Mouse (Mus musculus): ENCODE measurements around the gene Atp8a2. TPM values are rescaled to one million over a fixed set of nuclear protein-coding genes. Genes with fewer than 3 reads are reported as not detected.

Atp8a2 gene
- polyA plus RNA-seq, 1 experiment from 2014 or later = 7.4 TPM

- Histone ChIP-seq H3K27ac (ENCODE audit: low read depth, low read length) (no peak overlapping the region), H3K4me2 (no peak overlapping the region), H3K27me3 (ENCODE audit: control insufficient read depth, insufficient read depth, low read length) (peaks cover 16% of the 10 kb centered on the region), H3K4me3 (ENCODE audit: low read depth, low read length) (no peak overlapping the region), H3K9me3 (ENCODE audit: control insufficient read depth, low read length) (no peaks in the 10 kb centered on the region), H3K36me3 (ENCODE audit: control insufficient read depth, insufficient read depth, low read length) (no peaks in the 10 kb centered on the region), H3K9ac (ENCODE audit: low read length) (no peak overlapping the region), H3K4me1 (ENCODE audit: control insufficient read depth, insufficient read depth, low read length) (peaks cover 7% of the 10 kb centered on the region; the same call in 1 of the 2 replicates)
- 74% methylated on average over 12 of the region's 12 CpGs for WGBS
- DNase-seq (ENCODE audit: low spot score, missing footprints) (no peak), ATAC-seq (ENCODE audit: low FRiP score) (no peak)
Measured at GRCm38 (mm10) chr14:60172286-60173055, 24.5 kb downstream of the Atp8a2 start.

GRCm38 (mm10) chr14:60170845-60171610, 26.0 kb downstream of the Atp8a2 start:
- Histone ChIP-seq H3K4me1 (ENCODE audit: control insufficient read depth, insufficient read depth, low read length) (peaks cover 6% of the 10 kb centered on the region; the same call in 1 of the 2 replicates), H3K9ac (ENCODE audit: low read length) (no peak overlapping the region), H3K27ac (ENCODE audit: low read depth, low read length) (no peak overlapping the region), H3K9me3 (ENCODE audit: control insufficient read depth, low read length) (no peaks in the 10 kb centered on the region), H3K4me3 (ENCODE audit: low read depth, low read length) (no peak overlapping the region), H3K27me3 (ENCODE audit: control insufficient read depth, insufficient read depth, low read length) (peaks cover 8% of the 10 kb centered on the region; the same call in 1 of the 2 replicates), H3K4me2 (no peak overlapping the region), H3K36me3 (ENCODE audit: control insufficient read depth, insufficient read depth, low read length) (no peaks in the 10 kb centered on the region)
- WGBS = 87% methylated on average over 16 of the region's 16 CpGs
- DNase-seq (ENCODE audit: low spot score, missing footprints) (no peak), ATAC-seq (ENCODE audit: low FRiP score) (no peak)

GRCm38 (mm10) chr14:60163367-60163766, 33.6 kb downstream of the Atp8a2 start:
- Histone ChIP-seq H3K4me2 (no peak overlapping the region), H3K27ac (ENCODE audit: low read depth, low read length) (no peak overlapping the region), H3K9me3 (ENCODE audit: control insufficient read depth, low read length) (no peaks in the 10 kb centered on the region), H3K4me3 (ENCODE audit: low read depth, low read length) (no peak overlapping the region), H3K9ac (ENCODE audit: low read length) (no peak overlapping the region), H3K4me1 (ENCODE audit: control insufficient read depth, insufficient read depth, low read length) (no peaks in the 10 kb centered on the region), H3K27me3 (ENCODE audit: control insufficient read depth, insufficient read depth, low read length) (no peaks in the 10 kb centered on the region), H3K36me3 (ENCODE audit: control insufficient read depth, insufficient read depth, low read length) (no peaks in the 10 kb centered on the region)
- no peak for ATAC-seq (ENCODE audit: low FRiP score)
- DNase-seq (ENCODE audit: low spot score, missing footprints) = no peak
- 85% methylated on average over 3 of the region's 3 CpGs for WGBS

DNA sequence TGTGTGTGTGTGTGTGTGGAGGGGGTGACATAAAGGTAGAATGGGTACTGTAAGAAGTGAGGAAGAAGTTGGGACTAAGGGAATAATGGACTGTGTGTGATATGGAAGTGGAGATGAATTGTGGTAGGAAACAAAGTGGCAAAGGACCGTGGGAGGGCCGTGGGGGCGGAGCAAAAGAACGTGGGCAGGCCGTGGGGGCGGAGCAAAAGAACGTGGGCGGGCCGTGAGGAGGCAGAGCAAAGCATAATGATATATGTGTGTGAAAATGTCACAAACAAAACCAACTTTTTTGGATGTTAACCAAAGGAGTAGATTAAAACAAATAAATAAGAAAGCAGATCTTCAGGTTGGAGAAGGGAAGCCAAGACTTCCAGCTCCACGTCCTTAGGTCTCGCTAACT, 44.6 kb downstream of the Atp8a2 start:
- H3K4me1 ChIP-seq (ENCODE audit: control insufficient read depth, insufficient read depth, low read length) = no peaks in the 10 kb centered on the region
- no peaks in the 10 kb centered on the region for H3K27me3 ChIP-seq (ENCODE audit: control insufficient read depth, insufficient read depth, low read length)
- 89% methylated on average over 11 of the region's 11 CpGs for WGBS
- no peak overlapping the region for H3K27ac ChIP-seq (ENCODE audit: low read depth, low read length)
- DNase-seq (ENCODE audit: low spot score, missing footprints) (no peak), ATAC-seq (ENCODE audit: low FRiP score) (no peak)
- H3K36me3 ChIP-seq (ENCODE audit: control insufficient read depth, insufficient read depth, low read length) = no peaks in the 10 kb centered on the region
- no peak overlapping the region for H3K4me2 ChIP-seq
- H3K9me3 ChIP-seq (ENCODE audit: control insufficient read depth, low read length) = no peaks in the 10 kb centered on the region
- H3K4me3 ChIP-seq (ENCODE audit: low read depth, low read length) = no peak overlapping the region
- no peak overlapping the region for H3K9ac ChIP-seq (ENCODE audit: low read length)

DNA sequence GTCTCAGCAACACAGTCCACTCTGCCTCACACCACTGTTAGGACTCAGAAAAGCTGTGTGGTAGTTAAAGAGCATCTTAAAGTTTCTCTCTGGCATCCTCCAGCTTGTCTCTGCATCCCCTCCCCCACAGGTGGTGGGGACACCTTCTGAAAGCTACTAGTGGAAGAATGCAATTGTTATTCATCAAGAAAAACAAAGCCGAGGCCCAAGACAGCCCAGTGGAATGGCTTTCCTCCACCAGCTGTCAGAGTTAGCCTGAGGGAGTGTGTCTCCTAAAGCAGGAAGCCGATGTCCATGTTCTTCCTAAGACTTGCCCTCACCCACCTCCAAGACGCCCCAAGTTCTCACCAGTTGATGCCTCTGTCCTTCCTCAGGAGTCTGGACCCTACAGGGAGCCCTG, 48.1 kb downstream of the Atp8a2 start:
- no peak for DNase-seq (ENCODE audit: low spot score, missing footprints)
- H3K27ac ChIP-seq (ENCODE audit: low read depth, low read length) = no peak overlapping the region
- H3K36me3 ChIP-seq (ENCODE audit: control insufficient read depth, insufficient read depth, low read length) = no peaks in the 10 kb centered on the region
- no peaks in the 10 kb centered on the region for H3K4me1 ChIP-seq (ENCODE audit: control insufficient read depth, insufficient read depth, low read length)
- H3K9me3 ChIP-seq (ENCODE audit: control insufficient read depth, low read length) = no peaks in the 10 kb centered on the region
- WGBS = 59% methylated on average over 3 of the region's 3 CpGs
- no peak overlapping the region for H3K4me3 ChIP-seq (ENCODE audit: low read depth, low read length)
- H3K4me2 ChIP-seq = no peak overlapping the region
- no peak for ATAC-seq (ENCODE audit: low FRiP score)
- H3K27me3 ChIP-seq (ENCODE audit: control insufficient read depth, insufficient read depth, low read length) = no peaks in the 10 kb centered on the region
- H3K9ac ChIP-seq (ENCODE audit: low read length) = no peak overlapping the region

DNA sequence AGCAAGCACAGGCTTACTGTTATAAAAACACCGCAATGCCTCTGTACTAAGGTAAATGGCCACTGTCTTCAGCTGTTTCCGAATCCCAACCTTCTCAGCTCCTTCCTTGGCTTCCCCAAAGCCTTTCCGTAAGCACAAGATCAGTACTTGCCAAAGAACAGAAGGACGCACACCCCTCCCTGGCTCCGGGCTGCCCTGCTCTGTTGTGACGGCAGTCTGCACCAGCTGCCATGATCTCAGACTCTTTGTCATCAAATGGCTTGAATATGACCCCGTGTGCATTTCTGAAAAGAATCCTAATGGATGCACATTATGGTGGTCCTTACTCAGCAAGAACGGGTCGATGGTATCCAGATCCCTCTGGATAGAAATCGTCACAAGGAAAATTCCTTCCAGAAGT, 53.7 kb downstream of the Atp8a2 start:
- no peak for ATAC-seq (ENCODE audit: low FRiP score)
- Histone ChIP-seq H3K36me3 (ENCODE audit: control insufficient read depth, insufficient read depth, low read length) (no peaks in the 10 kb centered on the region), H3K4me2 (no peak overlapping the region), H3K4me1 (ENCODE audit: control insufficient read depth, insufficient read depth, low read length) (no peaks in the 10 kb centered on the region), H3K27me3 (ENCODE audit: control insufficient read depth, insufficient read depth, low read length) (no peaks in the 10 kb centered on the region), H3K9me3 (ENCODE audit: control insufficient read depth, low read length) (no peaks in the 10 kb centered on the region), H3K4me3 (ENCODE audit: low read depth, low read length) (no peak overlapping the region), H3K9ac (ENCODE audit: low read length) (no peak overlapping the region), H3K27ac (ENCODE audit: low read depth, low read length) (no peak overlapping the region)
- 86% methylated on average over 10 of the region's 10 CpGs for WGBS
- no peak for DNase-seq (ENCODE audit: low spot score, missing footprints)

DNA sequence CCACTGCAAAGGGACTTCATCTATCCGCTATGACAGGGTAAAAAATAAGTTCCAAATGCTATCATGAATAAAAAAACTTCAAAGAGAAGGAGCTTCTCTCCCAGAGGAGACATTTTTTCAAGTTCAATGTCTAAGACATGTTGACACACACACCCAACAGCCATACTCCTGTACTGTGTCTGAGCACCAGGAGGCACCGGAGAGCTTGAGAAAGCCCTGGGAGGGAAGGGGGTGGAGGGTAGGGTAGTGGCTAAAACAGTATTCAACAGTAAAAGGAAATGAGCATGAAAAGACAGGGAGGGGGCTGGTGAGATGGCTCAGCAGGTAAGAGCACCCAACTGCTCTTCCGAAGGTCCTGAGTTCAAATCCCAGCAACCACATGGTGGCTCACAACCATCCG, 58.6 kb downstream of the Atp8a2 start:
- H3K27me3 ChIP-seq (ENCODE audit: control insufficient read depth, insufficient read depth, low read length) = no peaks in the 10 kb centered on the region
- H3K36me3 ChIP-seq (ENCODE audit: control insufficient read depth, insufficient read depth, low read length) = no peaks in the 10 kb centered on the region
- no peak overlapping the region for H3K4me3 ChIP-seq (ENCODE audit: low read depth, low read length)
- no peaks in the 10 kb centered on the region for H3K9me3 ChIP-seq (ENCODE audit: control insufficient read depth, low read length)
- H3K4me1 ChIP-seq (ENCODE audit: control insufficient read depth, insufficient read depth, low read length) = no peaks in the 10 kb centered on the region
- no peak overlapping the region for H3K9ac ChIP-seq (ENCODE audit: low read length)
- ATAC-seq (ENCODE audit: low FRiP score) = no peak
- no peak overlapping the region for H3K27ac ChIP-seq (ENCODE audit: low read depth, low read length)
- peak; percentile 23 for DNase-seq (ENCODE audit: low spot score, missing footprints)
- WGBS = 94% methylated on average over 3 of the region's 4 CpGs
- H3K4me2 ChIP-seq = no peak overlapping the region

- H3K4me2 ChIP-seq = no peak overlapping the region
- H3K4me3 ChIP-seq (ENCODE audit: low read depth, low read length) = no peak overlapping the region
- no peaks in the 10 kb centered on the region for H3K4me1 ChIP-seq (ENCODE audit: control insufficient read depth, insufficient read depth, low read length)
- no peaks in the 10 kb centered on the region for H3K27me3 ChIP-seq (ENCODE audit: control insufficient read depth, insufficient read depth, low read length)
- no peaks in the 10 kb centered on the region for H3K36me3 ChIP-seq (ENCODE audit: control insufficient read depth, insufficient read depth, low read length)
- H3K27ac ChIP-seq (ENCODE audit: low read depth, low read length) = no peak overlapping the region
- DNase-seq (ENCODE audit: low spot score, missing footprints) (peak; percentile 59), ATAC-seq (ENCODE audit: low FRiP score) (no peak)
- H3K9me3 ChIP-seq (ENCODE audit: control insufficient read depth, low read length) = no peaks in the 10 kb centered on the region
- 79% methylated on average over 6 of the region's 6 CpGs for WGBS
- H3K9ac ChIP-seq (ENCODE audit: low read length) = no peak overlapping the region
Measured at GRCm38 (mm10) chr14:60137812-60138211, 59.2 kb downstream of the Atp8a2 start.

GRCm38 (mm10) chr14:60135801-60136200, 61.2 kb downstream of the Atp8a2 start:
- H3K36me3 ChIP-seq (ENCODE audit: control insufficient read depth, insufficient read depth, low read length) = no peaks in the 10 kb centered on the region
- 82% methylated on average over 4 of the region's 4 CpGs for WGBS
- DNase-seq (ENCODE audit: low spot score, missing footprints) = peak; percentile 53
- H3K4me2 ChIP-seq = no peak overlapping the region
- H3K27ac ChIP-seq (ENCODE audit: low read depth, low read length) = no peak overlapping the region
- H3K4me3 ChIP-seq (ENCODE audit: low read depth, low read length) = no peak overlapping the region
- H3K9ac ChIP-seq (ENCODE audit: low read length) = no peak overlapping the region
- H3K27me3 ChIP-seq (ENCODE audit: control insufficient read depth, insufficient read depth, low read length) = no peaks in the 10 kb centered on the region
- no peaks in the 10 kb centered on the region for H3K4me1 ChIP-seq (ENCODE audit: control insufficient read depth, insufficient read depth, low read length)
- ATAC-seq (ENCODE audit: low FRiP score) = no peak
- H3K9me3 ChIP-seq (ENCODE audit: control insufficient read depth, low read length) = no peaks in the 10 kb centered on the region

Measured in midbrain, embryonic 11.5 days (tissue).